Mouse (Mus musculus): ENCODE results near the gene Ddx54. TPM values are rescaled to one million over a fixed set of nuclear protein-coding genes. Genes with fewer than 3 reads are reported as not detected.
A peak's percentile ranks its signal among the peaks of the same experiment; 100 is the strongest.

Ddx54 gene
- polyA plus RNA-seq, 1 experiment from 2014 or later, result 22.5 TPM

DNA sequence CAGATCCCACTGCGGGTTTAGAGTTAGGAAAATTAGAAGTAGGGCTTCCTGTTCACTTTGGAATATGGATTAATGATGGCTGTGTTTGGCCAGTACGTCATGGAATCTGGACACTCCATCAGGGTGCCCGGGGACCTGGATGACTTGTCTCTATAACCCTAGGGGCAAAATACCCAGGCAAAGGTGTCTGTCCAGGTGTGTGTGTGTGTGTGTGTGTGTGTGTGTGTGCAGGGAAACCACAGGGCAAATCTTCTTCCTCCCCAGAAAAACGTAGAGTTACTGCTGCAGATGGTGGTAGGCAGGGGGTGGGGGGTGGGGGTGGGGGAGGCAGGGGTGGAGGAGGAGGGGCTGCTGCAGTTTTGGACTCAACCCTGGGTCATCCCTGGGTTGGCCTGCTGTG, 34.8 kb downstream of the Ddx54 start:
- WGBS, result 57% methylated on average over 4 of the region's 4 CpGs
- ATAC-seq (ENCODE audit: low FRiP score, low TSS enrichment) (no peak), DNase-seq (ENCODE audit: low spot score) (no peak)
- no peak for TF ChIP-seq EP300 (optimal IDR thresholded peaks at IDR 0.05)
- no peak for TF ChIP-seq CTCF (IDR thresholded peaks at IDR 0.05; ENCODE audit: low read depth)
- Histone ChIP-seq H3K4me1 (replicated peaks; ENCODE audit: control insufficient read depth, insufficient read depth) (0 out of 2 replicates have a peak, but pooled peaks cover 2% of the 10 kb centered on the region), H3K4me2 (replicated peaks; ENCODE audit: low read depth) (no peak overlapping the region), H3K27me3 (ENCODE audit: control insufficient read depth, insufficient read depth, low read length) (0 out of 2 replicates have a peak, but pooled peaks cover 3% of the 10 kb centered on the region), H3K4me3 (ENCODE audit: low read depth, low read length) (no peak overlapping the region), H3K9me3 (ENCODE audit: control insufficient read depth, low read length) (no peaks in the 10 kb centered on the region), H3K36me3 (ENCODE audit: control insufficient read depth, insufficient read depth, low read length) (no peaks in the 10 kb centered on the region), H3K27ac (replicated peaks) (no peak overlapping the region), H3K9ac (ENCODE audit: low read length) (no peak overlapping the region)

GRCm38 (mm10) chr5:120647814-120648491, 35.4 kb downstream of the Ddx54 start:
- Histone ChIP-seq H3K4me1 (replicated peaks; ENCODE audit: control insufficient read depth, insufficient read depth) (0 out of 2 replicates have a peak, but pooled peaks cover 2% of the 10 kb centered on the region), H3K9ac (ENCODE audit: low read length) (no peak overlapping the region), H3K4me3 (ENCODE audit: low read depth, low read length) (no peak overlapping the region), H3K27ac (replicated peaks) (no peak overlapping the region), H3K27me3 (ENCODE audit: control insufficient read depth, insufficient read depth, low read length) (0 out of 2 replicates have a peak, but pooled peaks cover 3% of the 10 kb centered on the region), H3K9me3 (ENCODE audit: control insufficient read depth, low read length) (no peaks in the 10 kb centered on the region), H3K36me3 (ENCODE audit: control insufficient read depth, insufficient read depth, low read length) (no peaks in the 10 kb centered on the region), H3K4me2 (replicated peaks; ENCODE audit: low read depth) (peak overlapping the region; percentile 54)
- no peak for DNase-seq (ENCODE audit: low spot score)
- 28% methylated on average over 12 of the region's 12 CpGs for WGBS
- TF ChIP-seq CTCF (IDR thresholded peaks at IDR 0.05; ENCODE audit: low read depth) (peak; percentile 36), EP300 (optimal IDR thresholded peaks at IDR 0.05) (no peak)
- no peak; the same call in 1 of the 2 replicates for ATAC-seq (ENCODE audit: low FRiP score, low TSS enrichment)

DNA sequence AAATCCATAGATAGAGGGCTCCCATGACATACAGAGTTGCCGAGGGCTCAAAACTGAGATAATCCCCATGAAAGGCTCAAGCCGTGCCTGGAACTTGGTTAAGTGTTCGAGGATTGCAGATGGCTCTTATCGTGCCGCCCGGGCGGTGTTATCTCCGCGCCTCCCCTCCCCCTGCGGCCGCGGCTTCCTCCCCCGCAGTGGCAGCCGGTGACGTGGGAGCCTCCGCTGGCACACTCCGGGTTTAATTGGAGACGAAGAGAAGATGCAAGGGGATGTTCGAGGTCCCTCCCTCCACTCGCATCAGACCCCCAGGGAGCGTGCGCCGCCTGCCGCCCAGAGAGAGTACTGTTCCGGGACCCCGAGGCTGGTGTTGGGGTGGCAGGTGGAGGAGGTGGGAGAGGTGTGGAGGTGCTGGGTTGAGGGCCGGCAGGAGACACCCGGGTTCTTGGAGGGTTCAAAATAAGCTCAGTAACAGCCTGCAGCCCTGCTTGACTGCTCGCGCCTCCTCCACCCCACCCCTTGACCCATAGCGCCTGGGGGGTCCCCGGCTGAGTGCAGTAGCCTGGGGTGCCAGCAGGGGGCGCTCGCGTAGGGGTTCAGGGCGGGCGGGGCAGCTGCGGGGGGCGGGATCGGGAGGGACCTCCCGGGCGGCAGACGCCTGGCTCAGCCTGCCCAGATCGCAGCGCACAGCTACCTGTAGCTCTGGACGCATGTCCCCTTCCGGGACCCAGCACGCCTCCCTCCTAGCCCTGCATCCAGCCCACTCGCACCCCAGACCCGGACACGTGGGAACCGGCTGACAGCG, 36.2 kb downstream of the Ddx54 start, which contains the start of gene Rasal1:
Gene Rasal1 (plus strand): TSS at position 244 of the 805 bp plus-strand sequence.
- Histone ChIP-seq H3K4me3 (ENCODE audit: low read depth, low read length) (peak within 1 kb of the TSS; percentile 28), H3K9me3 (ENCODE audit: control insufficient read depth, low read length) (no peaks in the 10 kb centered on the region), H3K4me2 (replicated peaks; ENCODE audit: low read depth) (peak within 1 kb of the TSS; percentile 54), H3K36me3 (ENCODE audit: control insufficient read depth, insufficient read depth, low read length) (no peaks in the 10 kb centered on the region), H3K9ac (ENCODE audit: low read length) (no peak within 1 kb of the TSS), H3K27ac (replicated peaks) (no peak within 1 kb of the TSS), H3K27me3 (ENCODE audit: control insufficient read depth, insufficient read depth, low read length) (0 out of 2 replicates have a peak, but pooled peaks cover 3% of the 10 kb centered on the region), H3K4me1 (replicated peaks; ENCODE audit: control insufficient read depth, insufficient read depth) (0 out of 2 replicates have a peak, but pooled peaks cover 2% of the 10 kb centered on the region)
- peak; percentile 61 for ATAC-seq (ENCODE audit: low FRiP score, low TSS enrichment)
- 2% methylated on average over 48 of the region's 53 CpGs for WGBS
- TF ChIP-seq EP300 (optimal IDR thresholded peaks at IDR 0.05), result no peak
- TF ChIP-seq CTCF (IDR thresholded peaks at IDR 0.05; ENCODE audit: low read depth), result peak; percentile 57
- peak; percentile 54 for DNase-seq (ENCODE audit: low spot score)

DNA sequence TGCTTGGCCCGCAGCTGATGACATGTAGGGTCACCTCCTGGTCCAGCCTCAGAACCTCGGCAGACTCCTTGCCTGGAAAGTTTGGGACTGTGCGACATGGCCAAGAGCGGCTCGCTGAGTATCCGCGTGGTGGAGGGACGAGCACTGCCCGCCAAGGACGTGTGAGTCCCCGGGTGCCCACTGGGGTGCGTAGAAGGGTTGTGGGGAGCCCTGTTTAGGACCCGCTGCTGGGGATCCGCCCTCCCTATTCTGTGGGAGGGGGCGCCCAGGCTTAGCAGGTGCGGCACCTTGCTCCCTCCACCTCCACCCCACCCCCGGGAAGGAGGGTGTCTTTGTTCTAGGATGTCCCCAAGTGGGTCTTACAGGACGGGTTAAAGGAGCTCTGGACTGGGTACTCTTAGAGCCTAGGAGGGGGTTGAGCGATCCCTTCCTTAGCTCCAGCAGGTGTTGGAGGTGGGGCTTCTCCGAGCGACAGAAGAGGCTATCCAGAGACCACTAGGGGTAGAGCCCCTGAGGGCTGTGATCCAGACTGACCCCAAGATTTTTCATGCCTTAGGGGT, 36.9 kb downstream of the Ddx54 start:
- ATAC-seq (ENCODE audit: low FRiP score, low TSS enrichment), result peak; percentile 53
- DNase-seq (ENCODE audit: low spot score), result no peak
- H3K9me3 ChIP-seq (ENCODE audit: control insufficient read depth, low read length), result no peaks in the 10 kb centered on the region
- TF ChIP-seq CTCF (IDR thresholded peaks at IDR 0.05; ENCODE audit: low read depth) (0 out of 2 replicates have a peak, but pooled peaks have one; percentile 22), EP300 (optimal IDR thresholded peaks at IDR 0.05) (no peak)
- 0 out of 2 replicates have a peak, but pooled peaks cover 2% of the 10 kb centered on the region for H3K4me1 ChIP-seq (replicated peaks; ENCODE audit: control insufficient read depth, insufficient read depth)
- no peak overlapping the region for H3K27ac ChIP-seq (replicated peaks)
- H3K27me3 ChIP-seq (ENCODE audit: control insufficient read depth, insufficient read depth, low read length), result 0 out of 2 replicates have a peak, but pooled peaks cover 3% of the 10 kb centered on the region
- H3K36me3 ChIP-seq (ENCODE audit: control insufficient read depth, insufficient read depth, low read length), result no peaks in the 10 kb centered on the region
- H3K9ac ChIP-seq (ENCODE audit: low read length), result no peak overlapping the region
- peak overlapping the region; percentile 54 for H3K4me2 ChIP-seq (replicated peaks; ENCODE audit: low read depth)
- H3K4me3 ChIP-seq (ENCODE audit: low read depth, low read length), result peak overlapping the region; percentile 28
- 2% methylated on average over 21 of the region's 21 CpGs for WGBS

DNA sequence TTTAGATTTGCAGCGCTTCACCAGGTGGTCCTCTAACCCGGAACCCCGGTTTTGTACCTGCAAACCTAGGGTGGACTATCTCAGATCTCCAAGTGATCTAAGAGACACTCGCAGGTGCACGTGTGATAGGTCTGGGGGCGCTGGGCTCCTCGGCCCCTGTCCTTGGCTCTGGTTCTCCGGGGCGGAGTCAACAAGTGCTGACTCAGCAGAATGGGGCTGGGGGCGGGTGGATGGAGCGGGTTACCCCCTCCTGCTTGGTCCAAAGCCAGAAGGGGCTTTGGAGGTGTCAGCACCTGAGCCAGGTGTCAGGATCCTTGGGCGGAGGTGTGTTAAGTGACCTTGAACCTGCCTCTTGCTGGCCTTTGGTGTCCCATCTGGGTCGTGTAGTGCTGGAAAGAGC, 37.4 kb downstream of the Ddx54 start:
- Histone ChIP-seq H3K36me3 (ENCODE audit: control insufficient read depth, insufficient read depth, low read length) (no peaks in the 10 kb centered on the region), H3K4me3 (ENCODE audit: low read depth, low read length) (no peak overlapping the region), H3K9ac (ENCODE audit: low read length) (no peak overlapping the region), H3K9me3 (ENCODE audit: control insufficient read depth, low read length) (no peaks in the 10 kb centered on the region), H3K4me1 (replicated peaks; ENCODE audit: control insufficient read depth, insufficient read depth) (0 out of 2 replicates have a peak, but pooled peaks cover 2% of the 10 kb centered on the region), H3K27ac (replicated peaks) (no peak overlapping the region), H3K27me3 (ENCODE audit: control insufficient read depth, insufficient read depth, low read length) (0 out of 2 replicates have a peak, but pooled peaks cover 3% of the 10 kb centered on the region), H3K4me2 (replicated peaks; ENCODE audit: low read depth) (no peak overlapping the region)
- DNase-seq (ENCODE audit: low spot score) (no peak), ATAC-seq (ENCODE audit: low FRiP score, low TSS enrichment) (no peak)
- no peak for TF ChIP-seq EP300 (optimal IDR thresholded peaks at IDR 0.05)
- no peak for TF ChIP-seq CTCF (IDR thresholded peaks at IDR 0.05; ENCODE audit: low read depth)
- 16% methylated on average over 13 of the region's 13 CpGs for WGBS
